Mouse (Mus musculus): ENCODE measurements around the gene Ap1b1. TPM values are rescaled to one million over a fixed set of nuclear protein-coding genes. Genes with fewer than 3 reads are reported as not detected.
A peak's percentile ranks its signal among the peaks of the same experiment; 100 is the strongest.

Ap1b1 gene
- polyA plus RNA-seq, 1 experiment from 2014 or later = 110 TPM

- H3K9me3 ChIP-seq (replicated peaks) = no peaks in the 10 kb centered on the region
- H3K27ac ChIP-seq = no peak within 1 kb of the TSS
- ATAC-seq = no peak
- peak within 1 kb of the TSS; percentile 70 for H3K4me2 ChIP-seq
- H3K9ac ChIP-seq = 0 out of 2 replicates have a peak within 1 kb of the TSS, but pooled peaks have one; percentile 25
- H3K36me3 ChIP-seq = peaks cover 10% of the 10 kb centered on the region; the same call in 1 of the 2 replicates
- H3K27me3 ChIP-seq (replicated peaks) = peaks cover 83% of the 10 kb centered on the region
- WGBS (ENCODE audit: insufficient replicate concordance) = 2% methylated on average over 77 of the region's 77 CpGs
- peaks cover 31% of the 10 kb centered on the region for H3K4me1 ChIP-seq
- H3K4me3 ChIP-seq = peak within 1 kb of the TSS; percentile 47
Measured at GRCm38 (mm10) chr11:5057856-5058641, 71.4 kb downstream of the Ap1b1 start, which contains the start of gene Rasl10a. Gene Rasl10a, plus strand, starts transcription at chr11:5058128.

- H3K9ac ChIP-seq = no peak overlapping the region
- ATAC-seq = no peak
- H3K9me3 ChIP-seq (replicated peaks) = no peaks in the 10 kb centered on the region
- 31% methylated on average over 9 of the region's 9 CpGs for WGBS (ENCODE audit: insufficient replicate concordance)
- H3K27me3 ChIP-seq (replicated peaks) = peaks cover 90% of the 10 kb centered on the region
- H3K4me2 ChIP-seq = peak overlapping the region; percentile 70; the same call in 1 of the 2 replicates
- no peak overlapping the region for H3K27ac ChIP-seq
- no peak overlapping the region for H3K4me3 ChIP-seq
- peaks cover 10% of the 10 kb centered on the region; the same call in 1 of the 2 replicates for H3K36me3 ChIP-seq
- H3K4me1 ChIP-seq = peaks cover 34% of the 10 kb centered on the region
Measured at GRCm38 (mm10) chr11:5058783-5059182, 72.2 kb downstream of the Ap1b1 start.

GRCm38 (mm10) chr11:5059230-5059629, 72.6 kb downstream of the Ap1b1 start:
- no peak overlapping the region for H3K4me3 ChIP-seq
- 31% methylated on average over 14 of the region's 14 CpGs for WGBS (ENCODE audit: insufficient replicate concordance)

GRCm38 (mm10) chr11:5059704-5060156, 73.1 kb downstream of the Ap1b1 start:
- Histone ChIP-seq H3K9me3 (replicated peaks) (no peaks in the 10 kb centered on the region), H3K4me3 (no peak overlapping the region), H3K27me3 (replicated peaks) (peaks cover 100% of the 10 kb centered on the region), H3K36me3 (peaks cover 10% of the 10 kb centered on the region; the same call in 1 of the 2 replicates), H3K4me2 (no peak overlapping the region), H3K9ac (no peak overlapping the region), H3K27ac (no peak overlapping the region), H3K4me1 (peaks cover 43% of the 10 kb centered on the region)
- no peak for ATAC-seq
- 9% methylated on average over 27 of the region's 27 CpGs for WGBS (ENCODE audit: insufficient replicate concordance)

More at GRCm38 (mm10) chr11:5059230-5059629, 72.6 kb downstream of the Ap1b1 start:
- no peak for ATAC-seq
- no peak overlapping the region for H3K27ac ChIP-seq
- H3K36me3 ChIP-seq = peaks cover 10% of the 10 kb centered on the region; the same call in 1 of the 2 replicates
- no peak overlapping the region for H3K9ac ChIP-seq
- H3K9me3 ChIP-seq (replicated peaks) = no peaks in the 10 kb centered on the region
- no peak overlapping the region for H3K4me2 ChIP-seq
- H3K27me3 ChIP-seq (replicated peaks) = peaks cover 95% of the 10 kb centered on the region
- H3K4me1 ChIP-seq = peaks cover 38% of the 10 kb centered on the region

- peak overlapping the region; percentile 56 for H3K9ac ChIP-seq
- no peak overlapping the region for H3K27ac ChIP-seq
- H3K9me3 ChIP-seq (replicated peaks) = no peaks in the 10 kb centered on the region
- H3K4me3 ChIP-seq = peak overlapping the region; percentile 47
- WGBS (ENCODE audit: insufficient replicate concordance) = 65% methylated on average over 28 of the region's 28 CpGs
- peaks cover 90% of the 10 kb centered on the region for H3K27me3 ChIP-seq (replicated peaks)
- no peak for ATAC-seq
- peak overlapping the region; percentile 76 for H3K4me2 ChIP-seq
- peaks cover 10% of the 10 kb centered on the region; the same call in 1 of the 2 replicates for H3K36me3 ChIP-seq
- peaks cover 52% of the 10 kb centered on the region for H3K4me1 ChIP-seq
Measured at GRCm38 (mm10) chr11:5060756-5061412, 74.3 kb downstream of the Ap1b1 start.

- Histone ChIP-seq H3K27me3 (replicated peaks) (peaks cover 83% of the 10 kb centered on the region), H3K4me3 (peak overlapping the region; percentile 47), H3K36me3 (peaks cover 10% of the 10 kb centered on the region; the same call in 1 of the 2 replicates), H3K9me3 (replicated peaks) (no peaks in the 10 kb centered on the region), H3K4me2 (peak overlapping the region; percentile 76), H3K4me1 (peaks cover 58% of the 10 kb centered on the region), H3K27ac (no peak overlapping the region), H3K9ac (peak overlapping the region; percentile 56)
- WGBS (ENCODE audit: insufficient replicate concordance) = 8% methylated on average over 62 of the region's 62 CpGs
- ATAC-seq = peak; percentile 22
Measured at GRCm38 (mm10) chr11:5061413-5062139, 75.0 kb downstream of the Ap1b1 start.

- peak overlapping the region; percentile 41; the same call in 1 of the 2 replicates for H3K9ac ChIP-seq
- no peak for ATAC-seq
- H3K4me1 ChIP-seq = peaks cover 65% of the 10 kb centered on the region
- peaks cover 10% of the 10 kb centered on the region; the same call in 1 of the 2 replicates for H3K36me3 ChIP-seq
- H3K4me3 ChIP-seq = peak overlapping the region; percentile 47
- H3K9me3 ChIP-seq (replicated peaks) = no peaks in the 10 kb centered on the region
- no peak overlapping the region for H3K27ac ChIP-seq
- 42% methylated on average over 13 of the region's 13 CpGs for WGBS (ENCODE audit: insufficient replicate concordance)
- peaks cover 76% of the 10 kb centered on the region for H3K27me3 ChIP-seq (replicated peaks)
- peak overlapping the region; percentile 76 for H3K4me2 ChIP-seq
Measured at GRCm38 (mm10) chr11:5062326-5062725, 75.7 kb downstream of the Ap1b1 start.

- Histone ChIP-seq H3K4me2 (peak overlapping the region; percentile 100; the same call in 1 of the 2 replicates), H3K4me1 (peaks cover 63% of the 10 kb centered on the region), H3K27ac (no peak overlapping the region), H3K27me3 (replicated peaks) (peaks cover 69% of the 10 kb centered on the region), H3K4me3 (no peak overlapping the region), H3K9me3 (replicated peaks) (no peaks in the 10 kb centered on the region), H3K36me3 (peaks cover 12% of the 10 kb centered on the region), H3K9ac (no peak overlapping the region)
- no peak for ATAC-seq
- WGBS (ENCODE audit: insufficient replicate concordance) = 71% methylated on average over 13 of the region's 13 CpGs
Measured at GRCm38 (mm10) chr11:5062860-5063505, 76.4 kb downstream of the Ap1b1 start.

- peaks cover 65% of the 10 kb centered on the region for H3K4me1 ChIP-seq
- H3K9me3 ChIP-seq (replicated peaks) = no peaks in the 10 kb centered on the region
- ATAC-seq = no peak
- H3K4me3 ChIP-seq = peak overlapping the region; percentile 75
- peak overlapping the region; percentile 76 for H3K9ac ChIP-seq
- H3K27ac ChIP-seq = no peak overlapping the region
- peaks cover 20% of the 10 kb centered on the region for H3K36me3 ChIP-seq
- peaks cover 62% of the 10 kb centered on the region for H3K27me3 ChIP-seq (replicated peaks)
- H3K4me2 ChIP-seq = peak overlapping the region; percentile 100
- WGBS (ENCODE audit: insufficient replicate concordance) = 65% methylated on average over 31 of the region's 31 CpGs
Measured at GRCm38 (mm10) chr11:5063561-5064281, 77.1 kb downstream of the Ap1b1 start.

- peaks cover 72% of the 10 kb centered on the region for H3K4me1 ChIP-seq
- peak overlapping the region; percentile 76 for H3K9ac ChIP-seq
- peak; percentile 18 for ATAC-seq
- H3K4me2 ChIP-seq = peak overlapping the region; percentile 100
- H3K27ac ChIP-seq = peak overlapping the region; percentile 43; the same call in 1 of the 2 replicates
- H3K9me3 ChIP-seq (replicated peaks) = no peaks in the 10 kb centered on the region
- 23% methylated on average over 37 of the region's 38 CpGs for WGBS (ENCODE audit: insufficient replicate concordance)
- H3K36me3 ChIP-seq = peaks cover 27% of the 10 kb centered on the region
- peak overlapping the region; percentile 75 for H3K4me3 ChIP-seq
- peaks cover 54% of the 10 kb centered on the region for H3K27me3 ChIP-seq (replicated peaks)
Measured at GRCm38 (mm10) chr11:5064282-5065055, 77.8 kb downstream of the Ap1b1 start.

Data from liver, embryonic 12.5 days (tissue).